Mouse (Mus musculus) layer of hippocampus, adult 18-20 months (tissue): ENCODE results near the gene Hoxd12. TPM values are rescaled to one million over a fixed set of nuclear protein-coding genes. Genes with fewer than 3 reads are reported as not detected.
A peak's percentile ranks its signal among the peaks of the same experiment; 100 is the strongest.

Experiments used
- DNase-seq, 2 experiments: peaks; one replicate each; pipeline ENCODE4 v3.0.0; 2022; ENCODE audit warnings: low spot score in 2 of 2
- total RNA-seq, 2 experiments: library from RNA; stranded (reverse); gene quantifications; 2 replicates each; pipeline ENCODE4 v1.2.3; 2021

Gene Hoxd12
- total RNA-seq, 2 experiments from 2014 or later, result not detected

DNA sequence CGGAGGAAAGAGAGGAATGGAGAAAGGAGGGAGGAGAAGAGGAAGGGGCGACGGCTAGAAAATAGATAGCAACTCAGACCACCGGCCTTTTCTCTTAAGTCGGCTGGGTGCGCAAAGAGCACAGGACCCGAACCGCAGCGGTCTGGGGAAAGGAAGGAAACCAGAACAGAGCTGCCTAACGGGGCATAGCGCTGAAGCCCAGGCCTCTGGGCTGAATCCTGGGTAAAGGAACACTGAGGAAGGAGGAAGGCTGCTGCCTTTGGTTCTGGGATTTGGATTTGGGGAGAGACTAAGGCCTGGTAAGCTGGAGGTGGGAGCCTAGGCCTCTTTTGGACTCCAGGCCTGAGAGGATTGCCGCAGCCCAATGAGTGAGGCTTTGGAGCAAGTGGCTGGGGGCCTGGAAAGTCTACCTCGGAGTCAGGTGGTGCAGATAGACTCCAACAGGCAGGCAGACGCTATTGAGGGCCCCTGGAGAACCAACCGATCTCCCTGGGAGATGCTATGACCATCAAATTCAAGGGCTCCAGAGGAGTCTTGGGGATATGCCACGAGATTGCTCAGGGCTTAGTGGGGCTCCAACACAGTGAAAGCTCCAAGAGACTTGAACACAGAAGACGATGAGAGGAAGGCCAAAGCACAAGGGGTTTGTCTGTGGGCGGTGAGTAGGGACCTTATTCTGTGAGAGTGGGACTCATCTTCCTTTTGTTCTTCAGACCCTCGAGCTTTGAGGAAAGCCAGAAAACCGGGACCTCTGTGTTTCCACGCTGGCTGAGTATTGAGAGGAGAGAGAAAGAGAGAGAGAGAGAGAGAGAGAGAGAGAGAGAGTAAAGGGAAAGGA lies 6.0 kb downstream of the Hoxd12 start:
- DNase-seq, result no peak

GRCm38 (mm10) chr2:74681594-74682531 lies 7.0 kb downstream of the Hoxd12 start:
- no peak for DNase-seq

DNA sequence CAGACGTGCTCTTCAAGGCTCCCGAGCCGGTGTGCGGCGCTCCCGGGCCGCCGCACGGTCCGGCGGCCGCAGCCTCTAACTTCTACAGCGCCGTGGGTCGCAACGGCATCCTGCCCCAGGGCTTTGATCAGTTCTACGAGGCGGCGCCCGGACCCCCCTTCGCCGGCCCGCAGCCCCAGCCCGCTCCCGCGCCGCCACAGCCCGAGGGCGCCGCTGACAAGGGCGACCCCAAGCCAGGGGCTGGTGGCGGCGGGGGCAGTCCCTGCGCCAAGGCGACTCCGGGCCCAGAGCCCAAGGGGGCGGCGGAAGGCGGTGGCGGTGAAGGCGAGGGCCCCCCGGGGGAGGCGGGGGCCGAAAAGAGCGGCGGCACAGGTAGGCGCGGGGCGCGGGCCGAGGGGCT lies 8.0 kb downstream of the Hoxd12 start:
- no peak for DNase-seq

DNA sequence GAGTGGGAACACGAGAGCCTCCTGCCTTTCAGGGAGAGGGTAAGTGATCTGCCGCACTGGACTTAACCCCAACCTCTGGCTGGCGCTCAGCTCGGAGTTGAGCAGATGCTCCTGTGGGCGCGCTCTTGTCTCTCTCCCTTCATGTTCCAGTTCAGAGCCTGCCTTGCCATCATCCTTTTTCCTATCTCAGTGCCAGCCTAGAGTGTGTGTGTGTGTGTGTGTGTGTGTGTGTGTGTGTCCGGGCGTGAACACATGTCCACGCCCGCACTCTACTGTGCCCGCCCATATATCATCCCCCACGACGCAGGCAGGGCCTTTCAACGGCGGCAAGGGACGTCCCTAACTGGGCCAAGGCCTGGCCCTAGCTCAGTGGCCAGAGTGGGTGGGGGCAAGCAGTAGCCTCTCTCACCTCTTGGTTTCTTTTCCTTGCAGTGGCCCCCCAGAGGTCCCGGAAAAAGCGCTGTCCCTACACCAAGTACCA lies 8.7 kb downstream of the Hoxd12 start:
- DNase-seq, result no peak

- DNase-seq, result no peak
These were observed 9.3 kb downstream of the Hoxd12 start for GRCm38 (mm10) chr2:74684106-74684505.

GRCm38 (mm10) chr2:74685059-74685603 lies 10.3 kb downstream of the Hoxd12 start:
- DNase-seq, result no peak

- peak in 1 of 2 experiments; percentile 73 for DNase-seq
These were observed 11.6 kb downstream of the Hoxd12 start for GRCm38 (mm10) chr2:74686301-74686987.

- no peak for DNase-seq
These were observed 12.3 kb downstream of the Hoxd12 start for GRCm38 (mm10) chr2:74686988-74687697.

DNA sequence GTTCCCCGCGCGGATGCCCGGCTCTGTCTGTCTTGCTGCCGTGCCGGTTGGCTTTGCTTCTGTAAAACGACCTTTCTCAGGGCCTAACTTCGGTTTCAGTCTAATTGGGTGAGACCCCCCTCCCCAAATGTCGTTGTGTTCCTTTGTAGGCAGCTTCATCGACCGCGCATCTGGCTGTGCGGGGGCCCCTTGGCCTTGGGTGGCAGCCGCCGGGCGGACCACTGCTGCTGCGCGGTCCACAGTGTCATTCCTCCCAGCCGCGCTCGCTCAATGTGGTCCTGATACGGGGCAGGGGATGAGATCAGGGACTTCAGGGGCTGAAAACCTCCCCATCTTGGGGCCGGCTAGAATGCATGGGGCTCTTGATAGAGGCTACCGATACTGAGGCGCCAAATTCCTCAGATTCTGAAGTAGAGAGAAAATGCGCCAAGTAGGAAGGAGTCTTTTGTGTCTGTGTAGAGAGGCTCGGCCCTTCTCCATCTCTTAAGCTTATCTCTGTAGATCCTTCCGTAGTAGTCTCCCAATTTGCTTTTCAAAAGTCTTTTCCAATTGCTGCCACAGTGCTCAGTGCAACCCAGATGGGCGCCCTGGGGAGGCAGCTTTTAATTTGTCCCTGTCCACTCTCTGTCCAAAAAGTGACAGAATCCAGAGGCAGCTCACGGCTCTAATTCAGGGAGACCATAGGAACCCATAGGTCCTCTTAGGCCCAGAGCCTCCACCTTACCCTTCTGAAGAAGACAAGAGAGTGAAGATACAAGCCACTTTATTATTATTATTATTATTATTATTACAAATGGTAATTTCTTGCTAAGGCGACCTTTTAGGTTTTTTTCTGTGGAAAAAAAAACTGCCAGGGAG lies 13.1 kb downstream of the Hoxd12 start:
- no peak for DNase-seq

GRCm38 (mm10) chr2:74688795-74689573 lies 14.2 kb downstream of the Hoxd12 start:
- DNase-seq, result no peak

GRCm38 (mm10) chr2:74689574-74690337 lies 14.9 kb downstream of the Hoxd12 start:
- no peak for DNase-seq

DNA sequence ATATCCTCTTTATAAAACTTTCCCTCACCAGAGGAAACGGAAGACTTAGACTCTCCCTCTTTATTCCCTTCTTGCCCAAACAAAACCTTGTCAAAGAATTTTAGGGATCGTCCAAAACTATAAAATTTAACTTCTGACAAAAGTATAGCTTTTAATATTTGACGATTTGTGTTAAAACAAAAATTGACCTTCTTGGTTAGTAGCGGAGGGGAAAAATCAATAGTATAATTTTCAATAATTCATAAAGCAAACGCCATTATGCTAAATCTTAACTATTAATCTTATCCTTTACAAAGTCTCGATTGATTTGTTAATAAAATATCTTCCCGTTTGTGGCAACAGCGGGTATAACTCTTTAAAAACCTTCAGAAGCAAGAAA lies 15.5 kb downstream of the Hoxd12 start:
- no peak for DNase-seq

- DNase-seq, result no peak
These were observed 16.5 kb downstream of the Hoxd12 start, which contains the start of gene Hoxd10 for GRCm38 (mm10) chr2:74691022-74691951. Hoxd10 (plus strand) TSS chr2:74691924.

GRCm38 (mm10) chr2:74691995-74692807 lies 17.4 kb downstream of the Hoxd12 start:
- DNase-seq, result no peak

DNA sequence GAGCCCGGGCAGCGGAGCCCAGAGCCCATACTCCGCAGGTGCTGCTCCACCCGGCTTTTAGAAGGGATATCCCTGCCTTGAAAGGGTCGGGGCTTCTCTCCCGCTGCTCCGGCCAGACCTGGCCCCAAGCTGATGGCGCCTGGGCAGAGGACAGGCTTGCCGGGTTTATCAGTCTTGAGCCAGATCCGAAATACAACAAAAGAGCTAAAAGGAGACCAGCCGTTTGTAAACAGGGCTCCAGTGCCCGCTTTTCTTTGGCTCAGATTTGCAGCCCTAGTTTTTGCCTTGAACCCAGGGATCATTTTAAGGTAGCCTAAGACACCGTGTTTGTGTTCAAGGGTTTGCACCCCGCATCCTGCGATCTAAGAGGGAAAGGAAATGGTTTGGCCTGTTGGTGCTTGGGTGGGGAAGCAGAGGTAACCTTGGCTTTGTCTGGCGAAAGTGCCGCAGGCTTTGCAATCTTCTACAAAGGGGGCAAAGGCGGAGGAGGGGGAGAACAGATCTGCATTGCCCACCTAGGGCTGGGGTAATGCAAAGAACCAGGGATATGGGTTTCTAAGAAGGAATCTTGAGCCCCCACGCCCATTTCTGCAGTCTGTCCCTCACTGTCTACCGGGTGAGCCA lies 18.1 kb downstream of the Hoxd12 start:
- DNase-seq, result no peak
